Mouse (Mus musculus): ENCODE measurements around the gene Batf. TPM values are rescaled to one million over a fixed set of nuclear protein-coding genes. Genes with fewer than 3 reads are reported as not detected.
A peak's percentile ranks its signal among the peaks of the same experiment; 100 is the strongest.

Gene Batf
- polyA plus RNA-seq, 1 experiment, result not detected

DNA sequence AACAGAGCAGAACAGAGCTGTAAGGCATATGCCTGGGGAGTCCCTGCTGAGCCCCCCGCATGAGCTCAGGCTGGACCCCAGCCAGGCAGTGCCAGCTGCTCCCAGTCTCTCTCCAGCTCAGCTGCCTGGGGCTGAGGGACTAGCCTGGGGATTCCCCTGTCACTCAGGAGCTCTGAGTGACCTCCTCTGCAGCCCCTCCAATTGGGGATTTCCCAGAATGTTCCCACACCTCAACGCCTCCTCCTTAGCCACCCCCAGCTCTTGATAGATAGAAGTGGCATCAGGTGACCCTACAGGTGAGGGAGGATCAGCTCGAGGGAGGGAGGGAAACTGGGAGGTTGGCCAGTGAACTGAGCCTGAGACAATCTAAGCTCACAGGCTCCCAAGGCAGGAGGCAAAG, 17.0 kb downstream of the Batf start:
- Histone ChIP-seq H3K4me2 (ENCODE audit: low read depth) (no peak overlapping the region), H3K27me3 (ENCODE audit: control insufficient read depth, insufficient read depth, insufficient read length) (peaks cover 8% of the 10 kb centered on the region), H3K79me2 (ENCODE audit: control insufficient read depth, insufficient read depth) (no peaks in the 10 kb centered on the region), H3K4me3 (no peak overlapping the region), H3ac (ENCODE audit: control insufficient read depth, insufficient read length) (no peak overlapping the region), H3K36me3 (ENCODE audit: control insufficient read depth, insufficient read depth) (no peaks in the 10 kb centered on the region)
- TF ChIP-seq POLR2A (IDR thresholded peaks at IDR 0.05; ENCODE audit: insufficient read length, low read depth) (no peak), MYOD1 (IDR thresholded peaks at IDR 0.05; ENCODE audit: control insufficient read depth in 1 of 3, insufficient read length in 2 of 3, low read depth in 2 of 3) (peak in 2 of 3 experiments; percentile 26 to 57), MYOG (IDR thresholded peaks at IDR 0.05; ENCODE audit: control insufficient read depth in 1 of 3, insufficient read depth in 1 of 3, insufficient read length in 2 of 3, low read depth in 2 of 3) (peak in 2 of 3 experiments; percentile 44 to 82)

DNA sequence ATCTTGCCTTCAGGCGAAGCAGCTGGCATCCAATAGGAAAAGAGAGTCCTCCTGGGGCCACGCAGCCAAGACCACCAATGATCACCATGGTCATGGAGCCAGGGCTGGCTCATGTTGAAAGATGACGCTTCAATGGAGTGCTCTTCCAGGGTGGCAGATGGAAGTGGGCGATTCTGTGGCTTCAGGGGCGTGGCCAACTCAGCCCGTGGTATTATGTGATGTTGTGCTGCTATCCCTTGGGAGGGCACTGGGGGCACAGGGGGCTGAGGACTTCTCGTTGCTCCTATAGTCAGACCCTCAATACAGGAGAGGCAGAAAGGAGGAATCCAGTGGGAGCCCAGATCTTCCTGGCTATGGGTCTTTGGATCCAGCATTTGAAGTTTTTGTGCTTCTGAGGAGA, 18.1 kb downstream of the Batf start:
- Histone ChIP-seq H3K4me3 (no peak overlapping the region), H3K4me2 (ENCODE audit: low read depth) (peak overlapping the region; percentile 72), H3K36me3 (ENCODE audit: control insufficient read depth, insufficient read depth) (no peaks in the 10 kb centered on the region), H3K79me2 (ENCODE audit: control insufficient read depth, insufficient read depth) (no peaks in the 10 kb centered on the region), H3K27me3 (ENCODE audit: control insufficient read depth, insufficient read depth, insufficient read length) (peaks cover 16% of the 10 kb centered on the region), H3ac (ENCODE audit: control insufficient read depth, insufficient read length) (no peak overlapping the region)
- TF ChIP-seq E2F4 (IDR thresholded peaks at IDR 0.05; ENCODE audit: insufficient read depth) (no peak), MYOD1 (IDR thresholded peaks at IDR 0.05; ENCODE audit: control insufficient read depth in 1 of 3, insufficient read length in 2 of 3, low read depth in 2 of 3) (peak in 1 of 3 experiments; percentile 1)

DNA sequence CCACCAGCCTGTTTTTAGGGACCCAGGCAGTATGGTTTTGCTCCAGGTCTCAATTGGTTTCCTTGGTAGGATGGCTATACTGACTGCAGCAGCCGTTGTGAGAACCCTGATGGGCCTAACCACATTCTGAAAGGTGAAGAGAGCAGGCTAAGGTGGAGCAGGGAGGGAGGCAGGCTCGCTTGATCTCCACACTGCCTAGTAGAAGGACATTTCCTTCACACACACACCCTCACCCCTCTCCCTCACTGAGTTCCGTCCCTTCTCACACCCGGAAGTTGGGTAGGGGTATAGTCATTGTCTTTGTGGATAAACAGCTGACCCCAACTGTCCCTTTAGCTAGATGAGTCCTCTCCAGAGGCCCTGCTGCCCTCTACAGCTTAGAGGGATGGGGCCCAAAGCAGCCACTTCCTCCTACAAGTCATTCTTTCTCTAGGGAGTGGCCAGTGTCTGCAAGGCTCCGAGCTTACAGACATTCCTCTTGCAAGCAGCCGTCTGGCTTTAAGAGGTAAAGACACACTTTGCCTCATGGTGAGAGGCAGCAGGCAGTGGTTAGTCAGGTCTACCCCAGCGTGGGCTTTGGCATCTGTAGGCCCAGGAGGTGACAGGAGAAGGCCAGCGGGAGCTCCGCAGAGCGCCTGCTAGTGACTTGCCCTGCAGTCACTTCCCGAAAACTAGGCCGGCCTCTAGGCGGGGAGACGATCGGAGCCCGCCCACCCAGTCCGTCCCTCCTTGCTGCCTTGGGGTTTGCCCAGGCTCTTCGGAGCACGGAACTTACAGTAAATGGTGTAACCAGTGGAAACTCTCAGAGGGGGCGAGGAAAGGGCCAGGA, 18.7 kb downstream of the Batf start:
- H3K79me2 ChIP-seq (ENCODE audit: control insufficient read depth, insufficient read depth), result no peaks in the 10 kb centered on the region
- peaks cover 23% of the 10 kb centered on the region for H3K27me3 ChIP-seq (ENCODE audit: control insufficient read depth, insufficient read depth, insufficient read length)
- TF ChIP-seq SRF (IDR thresholded peaks at IDR 0.05; ENCODE audit: control insufficient read depth, insufficient read length, low read depth) (no peak), CEBPB (IDR thresholded peaks at IDR 0.05; ENCODE audit: insufficient read depth, poor library complexity, severe bottlenecking) (peak; percentile 63; the same call in 1 of the 2 replicates), TCF3 (IDR thresholded peaks at IDR 0.05; ENCODE audit: insufficient read length, low read depth) (no peak), MYOG (IDR thresholded peaks at IDR 0.05; ENCODE audit: control insufficient read depth in 1 of 3, insufficient read depth in 1 of 3, insufficient read length in 2 of 3, low read depth in 2 of 3) (peak in 1 of 3 experiments; percentile 12), POLR2A (IDR thresholded peaks at IDR 0.05; ENCODE audit: insufficient read length, low read depth) (peak; percentile 75), MYOD1 (IDR thresholded peaks at IDR 0.05; ENCODE audit: control insufficient read depth in 1 of 3, insufficient read length in 2 of 3, low read depth in 2 of 3) (no peak), TCF12 (IDR thresholded peaks at IDR 0.05; ENCODE audit: insufficient read depth, poor library complexity, severe bottlenecking) (no peak), POLR2AphosphoS2 (IDR thresholded peaks at IDR 0.05; ENCODE audit: insufficient read length, low read depth) (peak; percentile 57), MAX (IDR thresholded peaks at IDR 0.05; ENCODE audit: low read depth) (no peak), E2F4 (IDR thresholded peaks at IDR 0.05; ENCODE audit: insufficient read depth) (no peak), USF1 (IDR thresholded peaks at IDR 0.05; ENCODE audit: low read depth) (no peak)
- peak overlapping the region; percentile 15 for H3K4me3 ChIP-seq
- no peaks in the 10 kb centered on the region for H3K36me3 ChIP-seq (ENCODE audit: control insufficient read depth, insufficient read depth)
- peak overlapping the region; percentile 72 for H3K4me2 ChIP-seq (ENCODE audit: low read depth)
- H3ac ChIP-seq (ENCODE audit: control insufficient read depth, insufficient read length), result no peak overlapping the region

DNA sequence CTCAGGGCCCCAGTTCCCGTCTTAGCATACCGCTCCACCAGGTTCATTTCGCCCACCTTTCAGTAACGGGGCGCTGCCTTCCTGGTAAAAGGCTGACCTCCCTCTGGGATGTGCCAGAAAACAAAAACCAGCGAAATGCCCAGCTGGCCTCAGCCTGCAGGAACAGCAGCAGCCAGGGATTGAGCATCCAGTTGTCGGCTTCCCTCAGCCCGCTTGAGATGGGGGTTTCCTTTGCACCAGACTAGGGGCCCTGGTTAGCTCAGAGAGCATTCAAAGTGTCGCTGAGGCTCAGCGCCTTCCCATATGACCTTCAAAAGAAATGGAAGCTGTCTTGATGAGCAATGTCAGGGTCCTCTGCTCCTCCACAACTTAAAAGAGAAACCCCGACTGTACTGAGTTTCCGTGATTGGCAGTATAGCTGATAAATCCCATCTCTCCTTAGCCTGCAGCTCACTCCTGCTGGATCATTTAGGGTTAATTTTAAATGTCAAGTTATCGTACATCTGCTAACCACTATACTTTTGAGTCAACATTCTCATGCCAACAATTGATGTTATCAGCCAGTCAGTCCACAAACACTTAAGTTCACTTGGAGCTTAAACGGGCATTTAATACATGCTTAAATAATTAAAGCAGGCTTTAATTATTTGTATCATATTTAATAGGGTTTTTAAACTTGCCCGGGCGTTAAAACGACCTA, 19.5 kb downstream of the Batf start:
- H3K4me3 ChIP-seq, result peak overlapping the region; percentile 15
- peaks cover 29% of the 10 kb centered on the region for H3K27me3 ChIP-seq (ENCODE audit: control insufficient read depth, insufficient read depth, insufficient read length)
- TF ChIP-seq POLR2A (IDR thresholded peaks at IDR 0.05; ENCODE audit: insufficient read length, low read depth) (peak; percentile 4), MYOG (IDR thresholded peaks at IDR 0.05; ENCODE audit: control insufficient read depth in 1 of 3, insufficient read depth in 1 of 3, insufficient read length in 2 of 3, low read depth in 2 of 3) (peak in 1 of 3 experiments; percentile 35), TCF3 (IDR thresholded peaks at IDR 0.05; ENCODE audit: insufficient read length, low read depth) (no peak), MYOD1 (IDR thresholded peaks at IDR 0.05; ENCODE audit: control insufficient read depth in 1 of 3, insufficient read length in 2 of 3, low read depth in 2 of 3) (peak in 1 of 3 experiments; percentile 5)
- H3ac ChIP-seq (ENCODE audit: control insufficient read depth, insufficient read length), result no peak overlapping the region
- peak overlapping the region; percentile 72 for H3K4me2 ChIP-seq (ENCODE audit: low read depth)
- no peaks in the 10 kb centered on the region for H3K79me2 ChIP-seq (ENCODE audit: control insufficient read depth, insufficient read depth)
- no peaks in the 10 kb centered on the region for H3K36me3 ChIP-seq (ENCODE audit: control insufficient read depth, insufficient read depth)

DNA sequence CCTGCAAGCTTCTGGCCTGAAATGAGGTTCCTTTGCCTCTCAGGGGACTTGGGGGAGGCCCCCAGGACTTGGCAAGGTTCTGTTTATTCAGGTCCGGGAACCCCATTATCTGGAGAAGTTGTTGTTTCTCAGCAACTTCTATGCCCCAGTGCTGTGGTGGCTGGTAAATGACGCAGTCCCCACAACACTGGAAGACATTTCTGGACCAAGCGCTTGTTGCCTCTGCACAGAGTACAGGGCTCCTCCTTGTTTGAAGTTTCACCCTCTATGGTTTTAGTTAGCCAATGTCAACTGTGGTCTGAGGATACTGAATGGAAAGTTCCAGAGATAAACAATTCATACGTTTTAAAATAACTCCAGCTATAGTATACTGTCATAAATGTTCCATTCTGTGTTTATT, 20.4 kb downstream of the Batf start:
- Histone ChIP-seq H3K79me2 (ENCODE audit: control insufficient read depth, insufficient read depth) (no peaks in the 10 kb centered on the region), H3K4me2 (ENCODE audit: low read depth) (no peak overlapping the region), H3K4me3 (no peak overlapping the region), H3K27me3 (ENCODE audit: control insufficient read depth, insufficient read depth, insufficient read length) (peaks cover 31% of the 10 kb centered on the region), H3ac (ENCODE audit: control insufficient read depth, insufficient read length) (no peak overlapping the region), H3K36me3 (ENCODE audit: control insufficient read depth, insufficient read depth) (no peaks in the 10 kb centered on the region)
- TF ChIP-seq USF1 (IDR thresholded peaks at IDR 0.05; ENCODE audit: low read depth) (no peak), CEBPB (IDR thresholded peaks at IDR 0.05; ENCODE audit: insufficient read depth, poor library complexity, severe bottlenecking) (no peak), MYOD1 (IDR thresholded peaks at IDR 0.05; ENCODE audit: control insufficient read depth in 1 of 3, insufficient read length in 2 of 3, low read depth in 2 of 3) (no peak), MAX (IDR thresholded peaks at IDR 0.05; ENCODE audit: low read depth) (no peak), POLR2A (IDR thresholded peaks at IDR 0.05; ENCODE audit: insufficient read length, low read depth) (no peak), TCF12 (IDR thresholded peaks at IDR 0.05; ENCODE audit: insufficient read depth, poor library complexity, severe bottlenecking) (no peak), SRF (IDR thresholded peaks at IDR 0.05; ENCODE audit: control insufficient read depth, insufficient read length, low read depth) (no peak), MYOG (IDR thresholded peaks at IDR 0.05; ENCODE audit: control insufficient read depth in 1 of 3, insufficient read depth in 1 of 3, insufficient read length in 2 of 3, low read depth in 2 of 3) (no peak), REST (IDR thresholded peaks at IDR 0.05; ENCODE audit: insufficient read depth, insufficient read length) (no peak), E2F4 (IDR thresholded peaks at IDR 0.05; ENCODE audit: insufficient read depth) (no peak), TCF3 (IDR thresholded peaks at IDR 0.05; ENCODE audit: insufficient read length, low read depth) (no peak)
